Mouse (Mus musculus) cortical plate, adult 2 months (tissue): ENCODE data around the gene Dennd1c.

Experiments used
- CTCF ChIP-seq: fragments of 200-500 bp; IDR thresholded peaks from 2 replicates; pipeline ENCODE4 v1.5.1; 2011; ENCODE audit warnings: mild to moderate bottlenecking, control low read depth, low read length; ENCODE audit not compliant: insufficient read depth; ENCODE audit errors: extremely low read depth
- POLR2A ChIP-seq: fragments of 200-500 bp; IDR thresholded peaks from 2 replicates; pipeline ENCODE4 v1.6.1; 2011; ENCODE audit warnings: mild to moderate bottlenecking, low read length, control low read depth; ENCODE audit not compliant: insufficient read depth; ENCODE audit errors: extremely low read depth

DNA sequence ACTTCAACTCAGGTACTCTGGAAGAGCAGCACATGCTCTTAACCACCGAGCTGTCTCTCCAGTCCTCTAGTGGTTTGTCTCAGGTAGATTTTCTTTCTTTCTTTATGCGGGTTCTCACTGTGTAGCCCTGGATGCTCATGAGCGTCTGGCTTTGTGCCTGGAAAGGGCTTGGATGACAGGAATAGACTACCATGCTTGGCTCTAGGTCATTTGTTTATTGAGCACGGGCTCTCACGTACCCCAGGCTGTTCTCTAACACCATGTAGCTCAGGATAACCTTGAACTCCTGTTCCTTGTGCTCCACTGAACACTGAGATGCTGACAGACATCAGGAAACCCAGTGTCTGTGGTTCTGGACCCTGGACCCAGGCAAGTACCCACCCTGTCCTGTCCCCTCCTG is 4.2 kb upstream of the Dennd1c start:
- TF ChIP-seq CTCF (no peak), POLR2A (no peak)
